Mouse (Mus musculus): ENCODE measurements around the gene 1700016D06Rik. TPM values are rescaled to one million over a fixed set of nuclear protein-coding genes. Genes with fewer than 3 reads are reported as not detected.

1700016D06Rik gene
- not detected in 2 replicates for polyA plus RNA-seq (2014; fragmentation: Nextera tagmentation; extraction: Ambion mirVana)

DNA sequence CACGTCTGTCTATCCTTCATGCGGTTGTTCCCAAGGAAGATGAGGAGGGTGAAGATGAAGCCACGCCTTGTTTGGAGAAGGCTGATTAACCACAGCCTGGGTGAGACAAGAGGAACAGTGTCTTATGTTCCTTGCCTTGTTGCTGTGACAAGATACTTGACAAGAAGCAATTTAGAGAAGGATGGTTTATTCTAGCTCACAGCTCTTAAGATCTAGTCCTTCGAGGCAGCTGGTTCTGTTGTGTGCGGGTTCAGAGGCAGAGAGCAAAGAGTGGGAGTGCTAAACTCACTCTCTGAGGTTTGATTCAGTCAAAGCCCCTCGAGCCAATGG is at the start of gene 1700016D06Rik:
TSS of gene 1700016D06Rik (minus strand) at position 31 of the 330 bp plus-strand sequence.
- WGBS = 53% methylated on average over 6 of the region's 6 CpGs
- H3K9me3 ChIP-seq (ENCODE audit: low read depth, low read length) = no peaks in the 10 kb centered on the region
- no peak within 1 kb of the TSS for H3K9ac ChIP-seq
- no peak within 1 kb of the TSS for H3K4me3 ChIP-seq (ENCODE audit: low read depth, low read length)
- no peak for TF ChIP-seq CTCF (IDR thresholded peaks at IDR 0.05; ENCODE audit: low read depth)
- ATAC-seq (ENCODE audit: insufficient read depth) = no peak
- DNase-seq = no peak
- H3K27me3 ChIP-seq (ENCODE audit: insufficient read depth, low read length) = 0 out of 2 replicates have a peak, but pooled peaks cover 3% of the 10 kb centered on the region
- peak within 1 kb of the TSS; percentile 45 for H3K4me2 ChIP-seq
- no peaks in the 10 kb centered on the region for H3K4me1 ChIP-seq (ENCODE audit: insufficient read depth)
- H3K36me3 ChIP-seq (ENCODE audit: insufficient read depth) = no peaks in the 10 kb centered on the region
- no peak within 1 kb of the TSS for H3K27ac ChIP-seq (ENCODE audit: low read depth)

- no peak for TF ChIP-seq CTCF (IDR thresholded peaks at IDR 0.05; ENCODE audit: low read depth)
- no peaks in the 10 kb centered on the region for H3K4me1 ChIP-seq (ENCODE audit: insufficient read depth)
- no peaks in the 10 kb centered on the region for H3K9me3 ChIP-seq (ENCODE audit: low read depth, low read length)
- no peak overlapping the region for H3K4me3 ChIP-seq (ENCODE audit: low read depth, low read length)
- H3K27me3 ChIP-seq (ENCODE audit: insufficient read depth, low read length) = no peaks in the 10 kb centered on the region
- no peak overlapping the region for H3K27ac ChIP-seq (ENCODE audit: low read depth)
- H3K36me3 ChIP-seq (ENCODE audit: insufficient read depth) = no peaks in the 10 kb centered on the region
- no peak overlapping the region for H3K4me2 ChIP-seq
- H3K9ac ChIP-seq = no peak overlapping the region
- DNase-seq (peak; percentile 10), ATAC-seq (ENCODE audit: insufficient read depth) (no peak)
- WGBS = 39% methylated on average over 6 of the region's 6 CpGs
Observed at GRCm38 (mm10) chr8:11749472-11749871, 48.6 kb upstream of the 1700016D06Rik start.

DNA sequence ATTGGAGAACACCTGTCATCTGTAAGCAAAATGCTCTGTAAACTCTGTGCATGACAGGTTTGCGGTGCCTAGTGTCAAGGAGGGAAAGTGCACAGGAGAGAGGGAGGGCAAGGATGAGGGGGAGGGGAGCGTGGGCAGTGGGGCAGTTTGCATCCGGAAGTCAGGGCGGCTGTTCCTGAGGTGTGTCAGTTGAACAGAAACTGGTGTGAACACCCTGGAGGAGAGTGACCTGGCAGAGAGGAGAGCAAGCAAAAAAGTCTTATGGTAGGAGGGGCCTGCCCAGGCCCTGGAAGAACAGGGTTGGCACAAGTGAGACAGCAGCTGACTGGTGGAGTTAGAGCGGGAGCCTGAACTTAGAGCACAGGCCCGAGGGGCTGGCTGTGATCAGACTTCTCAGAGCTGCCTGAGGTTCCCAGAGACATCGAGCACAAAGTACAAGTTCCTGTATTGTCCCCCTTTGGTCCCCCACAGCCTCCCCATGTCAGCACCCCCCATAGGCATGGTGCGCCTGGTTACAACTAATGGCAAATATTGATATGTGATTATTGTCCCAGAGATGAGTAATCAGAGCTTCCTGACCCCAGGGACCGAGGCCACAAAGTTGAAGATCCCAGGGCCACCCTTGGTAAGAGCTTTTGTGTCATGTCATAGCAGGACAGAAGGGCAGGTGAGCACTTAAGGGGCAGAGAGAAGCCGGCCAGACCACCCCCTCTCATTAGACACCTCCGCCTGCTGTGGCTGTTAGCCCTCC is 46.2 kb upstream of the 1700016D06Rik start:
- ATAC-seq (ENCODE audit: insufficient read depth) = no peak
- Histone ChIP-seq H3K9me3 (ENCODE audit: low read depth, low read length) (no peaks in the 10 kb centered on the region), H3K9ac (no peak overlapping the region), H3K4me2 (no peak overlapping the region), H3K27ac (ENCODE audit: low read depth) (no peak overlapping the region), H3K36me3 (ENCODE audit: insufficient read depth) (no peaks in the 10 kb centered on the region), H3K27me3 (ENCODE audit: insufficient read depth, low read length) (no peaks in the 10 kb centered on the region), H3K4me3 (ENCODE audit: low read depth, low read length) (no peak overlapping the region), H3K4me1 (ENCODE audit: insufficient read depth) (no peaks in the 10 kb centered on the region)
- no peak for DNase-seq
- 47% methylated on average over 11 of the region's 11 CpGs for WGBS
- no peak for TF ChIP-seq CTCF (IDR thresholded peaks at IDR 0.05; ENCODE audit: low read depth)

DNA sequence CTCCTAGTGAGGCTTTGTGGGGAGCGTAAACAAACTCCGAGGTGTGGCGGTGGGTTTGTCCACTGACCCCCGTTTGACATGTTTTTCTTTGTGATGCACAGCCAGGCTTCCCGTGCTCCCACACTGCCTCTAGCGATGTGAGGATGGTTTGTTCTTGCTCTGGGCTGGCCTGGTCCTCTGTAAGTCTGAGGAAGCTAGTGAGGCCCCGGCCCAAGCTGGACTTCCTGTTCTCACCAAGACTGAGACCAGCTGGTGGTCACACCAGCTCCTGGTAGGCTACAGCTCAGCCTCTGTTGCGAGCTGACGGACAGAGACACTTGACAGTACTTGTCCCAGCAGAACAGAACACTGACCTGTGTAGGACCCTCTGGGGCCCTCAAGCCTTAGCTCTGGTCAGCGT is 42.7 kb upstream of the 1700016D06Rik start:
- no peak for DNase-seq
- no peak overlapping the region for H3K9ac ChIP-seq
- no peak overlapping the region for H3K27ac ChIP-seq (ENCODE audit: low read depth)
- no peak for TF ChIP-seq CTCF (IDR thresholded peaks at IDR 0.05; ENCODE audit: low read depth)
- H3K4me3 ChIP-seq (ENCODE audit: low read depth, low read length) = no peak overlapping the region
- no peaks in the 10 kb centered on the region for H3K36me3 ChIP-seq (ENCODE audit: insufficient read depth)
- H3K9me3 ChIP-seq (ENCODE audit: low read depth, low read length) = no peaks in the 10 kb centered on the region
- 55% methylated on average over 10 of the region's 10 CpGs for WGBS
- no peaks in the 10 kb centered on the region for H3K27me3 ChIP-seq (ENCODE audit: insufficient read depth, low read length)
- no peak overlapping the region for H3K4me2 ChIP-seq
- no peaks in the 10 kb centered on the region for H3K4me1 ChIP-seq (ENCODE audit: insufficient read depth)
- no peak for ATAC-seq (ENCODE audit: insufficient read depth)

DNA sequence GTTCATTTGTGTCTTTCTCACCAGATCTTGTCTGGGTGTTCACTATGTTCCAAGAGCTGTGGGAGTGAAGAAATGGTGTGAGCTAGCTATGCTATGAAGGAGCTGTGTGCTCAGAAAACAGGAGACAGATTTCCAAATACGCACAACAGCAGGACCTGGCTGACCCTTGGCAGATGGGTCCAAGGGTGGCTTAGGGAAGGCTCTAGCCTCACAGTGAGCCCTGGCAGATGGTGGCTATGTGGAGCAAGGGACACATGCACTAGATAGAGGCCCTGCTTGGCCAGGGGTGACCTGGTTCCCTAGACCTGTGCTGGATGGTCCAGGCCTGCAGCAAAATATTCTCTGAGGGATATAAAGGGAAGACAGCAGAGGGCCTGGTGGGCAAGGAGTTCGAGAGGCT is 40.0 kb upstream of the 1700016D06Rik start:
- no peak for DNase-seq
- Histone ChIP-seq H3K27ac (ENCODE audit: low read depth) (no peak overlapping the region), H3K9me3 (ENCODE audit: low read depth, low read length) (no peaks in the 10 kb centered on the region), H3K4me3 (ENCODE audit: low read depth, low read length) (no peak overlapping the region), H3K27me3 (ENCODE audit: insufficient read depth, low read length) (no peaks in the 10 kb centered on the region), H3K4me1 (ENCODE audit: insufficient read depth) (no peaks in the 10 kb centered on the region), H3K9ac (no peak overlapping the region), H3K36me3 (ENCODE audit: insufficient read depth) (no peaks in the 10 kb centered on the region), H3K4me2 (no peak overlapping the region)
- ATAC-seq (ENCODE audit: insufficient read depth) = no peak
- no peak for TF ChIP-seq CTCF (IDR thresholded peaks at IDR 0.05; ENCODE audit: low read depth)
- WGBS = 72% methylated on average over 2 of the region's 2 CpGs

DNA sequence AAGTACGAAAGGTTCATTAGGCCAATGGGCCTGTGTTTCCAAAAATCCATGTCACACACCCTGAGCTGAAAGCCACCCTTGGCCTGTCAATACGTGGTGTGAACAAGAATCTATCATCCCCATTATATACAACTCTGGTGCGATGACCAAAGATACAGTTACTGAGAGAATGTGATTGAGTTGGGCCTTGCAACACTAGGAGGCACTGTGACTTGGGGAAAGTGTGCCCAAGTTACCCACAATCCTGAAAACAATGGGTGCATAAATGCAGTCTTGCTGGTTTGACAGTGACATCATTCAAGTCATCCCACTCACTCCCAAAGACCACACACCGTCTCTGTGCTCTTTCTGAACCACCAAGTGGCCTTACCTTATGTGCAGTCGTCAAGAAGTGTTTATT is 38.2 kb upstream of the 1700016D06Rik start:
- no peaks in the 10 kb centered on the region for H3K4me1 ChIP-seq (ENCODE audit: insufficient read depth)
- no peak for ATAC-seq (ENCODE audit: insufficient read depth)
- 73% methylated on average over 5 of the region's 5 CpGs for WGBS
- no peak overlapping the region for H3K4me2 ChIP-seq
- H3K27ac ChIP-seq (ENCODE audit: low read depth) = no peak overlapping the region
- no peaks in the 10 kb centered on the region for H3K36me3 ChIP-seq (ENCODE audit: insufficient read depth)
- no peaks in the 10 kb centered on the region for H3K9me3 ChIP-seq (ENCODE audit: low read depth, low read length)
- no peaks in the 10 kb centered on the region for H3K27me3 ChIP-seq (ENCODE audit: insufficient read depth, low read length)
- no peak for DNase-seq
- H3K4me3 ChIP-seq (ENCODE audit: low read depth, low read length) = no peak overlapping the region
- no peak for TF ChIP-seq CTCF (IDR thresholded peaks at IDR 0.05; ENCODE audit: low read depth)
- no peak overlapping the region for H3K9ac ChIP-seq

DNA sequence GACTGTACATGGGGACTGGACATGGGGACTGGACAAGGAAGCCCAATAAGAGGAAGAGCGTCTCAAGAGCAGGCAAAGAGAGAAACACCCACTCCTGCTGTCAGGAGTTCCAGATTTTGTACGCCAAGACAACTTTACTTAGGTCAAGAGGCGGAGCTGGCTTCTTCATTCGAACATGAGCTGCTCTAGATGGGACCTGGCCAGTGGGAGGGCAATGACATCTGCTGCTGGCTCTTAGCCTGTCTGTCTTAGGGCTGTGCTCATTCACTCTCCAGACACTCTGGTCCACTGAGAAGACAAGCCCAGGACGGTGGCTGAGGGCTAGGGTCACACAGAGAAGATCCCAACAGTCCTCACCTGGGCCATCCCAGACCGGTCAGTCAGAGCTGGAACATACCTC is 36.2 kb upstream of the 1700016D06Rik start:
- TF ChIP-seq CTCF (IDR thresholded peaks at IDR 0.05; ENCODE audit: low read depth) = no peak
- Histone ChIP-seq H3K9ac (no peak overlapping the region), H3K4me1 (ENCODE audit: insufficient read depth) (no peaks in the 10 kb centered on the region), H3K4me3 (ENCODE audit: low read depth, low read length) (no peak overlapping the region), H3K27me3 (ENCODE audit: insufficient read depth, low read length) (no peaks in the 10 kb centered on the region), H3K9me3 (ENCODE audit: low read depth, low read length) (no peaks in the 10 kb centered on the region), H3K4me2 (no peak overlapping the region), H3K27ac (ENCODE audit: low read depth) (no peak overlapping the region), H3K36me3 (ENCODE audit: insufficient read depth) (no peaks in the 10 kb centered on the region)
- 80% methylated on average over 6 of the region's 6 CpGs for WGBS
- ATAC-seq (ENCODE audit: insufficient read depth) (no peak), DNase-seq (no peak)
